Mouse (Mus musculus) heart, embryonic 12.5 days (tissue): ENCODE measurements around the gene Grm3. TPM values are rescaled to one million over a fixed set of nuclear protein-coding genes. Genes with fewer than 3 reads are reported as not detected.

Experiments
- ATAC-seq: fragments of 200-750 bp; cut with Nextera tagmentation; 2 replicates; pipeline ENCODE4 v1.8.0; 2017; ENCODE audit warnings: moderate TSS enrichment, moderate library complexity; ENCODE audit not compliant: insufficient number of reproducible peaks, low FRiP score
- H3K27ac ChIP-seq: fragments of 300-500 bp; sonication (generic); 2 replicates; pipeline ENCODE4 v1.5.1; 2016; ENCODE audit warnings: mild to moderate bottlenecking, moderate library complexity; ENCODE audit not compliant: poor library complexity, severe bottlenecking
- H3K27me3 ChIP-seq: fragments of 300-500 bp; sonication (generic); replicated peaks from 2 replicates; pipeline ENCODE4 v1.6.1; 2016; ENCODE audit warnings: mild to moderate bottlenecking, moderate library complexity
- H3K36me3 ChIP-seq: fragments of 300-500 bp; sonication (generic); 2 replicates; pipeline ENCODE4 v1.6.1; 2016; ENCODE audit warnings: mild to moderate bottlenecking, moderate library complexity
- H3K4me1 ChIP-seq: fragments of 300-500 bp; sonication (generic); replicated peaks from 2 replicates; pipeline ENCODE4 v1.6.1; 2016; ENCODE audit warnings: mild to moderate bottlenecking
- H3K4me2 ChIP-seq: fragments of 300-500 bp; sonication (generic); 2 replicates; pipeline ENCODE4 v1.6.1; 2016; ENCODE audit warnings: mild to moderate bottlenecking, moderate library complexity
- H3K4me3 ChIP-seq: fragments of 300-500 bp; sonication (generic); 2 replicates; pipeline ENCODE4 v1.5.1; 2016; ENCODE audit warnings: mild to moderate bottlenecking
- H3K9ac ChIP-seq: fragments of 300-500 bp; sonication (generic); 2 replicates; pipeline ENCODE4 v1.6.1; 2016; ENCODE audit warnings: mild to moderate bottlenecking, moderate library complexity
- H3K9me3 ChIP-seq: fragments of 300-500 bp; sonication (generic); replicated peaks from 2 replicates; pipeline ENCODE4 v1.6.1; 2016; ENCODE audit warnings: mild to moderate bottlenecking, moderate library complexity
- WGBS: fragments of 180-500 bp; shearing (Covaris S2); methylation state at CpG from one replicate; pipeline ENCODE4 v1.1.7; 2016; 5-methylcytosine and 5-hydroxymethylcytosine counted together
- polyA plus RNA-seq: library from polyadenylated mRNA; unstranded; fragments of >200 nt; fragmentation: Nextera tagmentation; extraction: Ambion mirVana; gene quantifications from 2 replicates; pipeline ENCODE4 v1.2.1, GENCODE M21; 2016

Grm3 gene
- polyA plus RNA-seq, 1 experiment from 2014 or later = 0.33 TPM

DNA sequence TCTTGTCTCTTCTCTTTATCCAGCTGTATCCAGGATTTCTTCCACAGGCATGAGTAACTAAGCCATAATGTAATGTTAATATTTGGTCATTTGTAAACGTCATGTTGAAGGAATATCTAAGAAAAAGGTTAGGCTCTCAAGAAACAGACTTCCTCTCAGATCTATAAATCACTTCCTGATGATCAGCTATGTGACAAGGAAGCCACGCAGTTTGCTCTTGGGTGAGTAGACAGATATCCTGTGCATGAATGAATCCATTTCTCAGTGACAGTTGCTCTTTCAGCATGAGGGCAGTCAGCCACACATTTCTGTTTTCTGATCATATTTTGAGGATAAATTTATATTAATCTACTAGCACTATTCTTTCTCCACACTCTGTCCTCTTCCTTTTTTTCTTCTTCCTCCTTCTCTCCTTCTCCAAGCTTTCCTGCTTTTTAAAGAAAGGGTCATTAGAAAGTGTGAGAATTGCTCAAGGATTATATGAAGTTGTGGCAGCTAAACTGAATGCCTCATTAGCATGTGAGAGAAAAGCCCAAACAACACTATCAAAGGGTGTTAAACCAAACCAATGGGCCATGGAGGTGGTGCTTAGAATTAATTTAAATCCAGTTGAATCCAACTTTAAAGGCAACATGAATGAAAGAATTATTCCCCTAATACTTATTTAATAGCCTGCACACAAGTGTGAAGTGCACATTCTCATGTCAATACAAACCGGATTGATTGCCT, 22.1 kb downstream of the Grm3 start:
- no peak overlapping the region for H3K9ac ChIP-seq
- 19% methylated on average over 3 of the region's 3 CpGs for WGBS
- no peak for ATAC-seq

DNA sequence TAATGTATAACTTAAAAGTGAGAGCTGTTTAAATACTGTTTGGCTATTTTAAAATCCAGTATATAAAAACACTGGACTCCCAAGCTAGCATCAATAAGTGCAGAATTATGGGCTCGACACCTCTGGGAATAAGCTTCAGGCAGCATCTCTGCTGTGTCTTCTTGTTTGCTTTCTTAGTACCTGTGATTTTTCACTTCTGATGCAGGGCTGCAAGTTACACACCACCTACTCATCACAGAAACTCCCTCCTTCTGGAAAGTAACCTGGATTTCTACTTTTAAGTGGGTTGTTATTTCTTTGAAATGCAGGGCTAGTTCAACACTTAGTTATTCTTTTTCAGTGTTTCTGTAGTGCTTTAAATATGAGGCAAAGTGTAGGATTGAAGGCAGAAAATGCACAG, 32.6 kb downstream of the Grm3 start:
- no peak for ATAC-seq
- Histone ChIP-seq H3K4me2 (no peak overlapping the region), H3K9me3 (no peaks in the 10 kb centered on the region), H3K4me1 (no peaks in the 10 kb centered on the region), H3K27ac (no peak overlapping the region), H3K27me3 (no peaks in the 10 kb centered on the region), H3K9ac (no peak overlapping the region), H3K4me3 (no peak overlapping the region), H3K36me3 (no peaks in the 10 kb centered on the region)
- WGBS = 69% methylated on average over 1 of the region's 1 CpGs

More for the DNA sequence above, 22.1 kb downstream of the Grm3 start:
- no peaks in the 10 kb centered on the region for H3K36me3 ChIP-seq
- H3K4me2 ChIP-seq = no peak overlapping the region
- no peak overlapping the region for H3K4me3 ChIP-seq
- H3K4me1 ChIP-seq = no peaks in the 10 kb centered on the region
- H3K9me3 ChIP-seq = no peaks in the 10 kb centered on the region
- no peaks in the 10 kb centered on the region for H3K27me3 ChIP-seq
- H3K27ac ChIP-seq = no peak overlapping the region

DNA sequence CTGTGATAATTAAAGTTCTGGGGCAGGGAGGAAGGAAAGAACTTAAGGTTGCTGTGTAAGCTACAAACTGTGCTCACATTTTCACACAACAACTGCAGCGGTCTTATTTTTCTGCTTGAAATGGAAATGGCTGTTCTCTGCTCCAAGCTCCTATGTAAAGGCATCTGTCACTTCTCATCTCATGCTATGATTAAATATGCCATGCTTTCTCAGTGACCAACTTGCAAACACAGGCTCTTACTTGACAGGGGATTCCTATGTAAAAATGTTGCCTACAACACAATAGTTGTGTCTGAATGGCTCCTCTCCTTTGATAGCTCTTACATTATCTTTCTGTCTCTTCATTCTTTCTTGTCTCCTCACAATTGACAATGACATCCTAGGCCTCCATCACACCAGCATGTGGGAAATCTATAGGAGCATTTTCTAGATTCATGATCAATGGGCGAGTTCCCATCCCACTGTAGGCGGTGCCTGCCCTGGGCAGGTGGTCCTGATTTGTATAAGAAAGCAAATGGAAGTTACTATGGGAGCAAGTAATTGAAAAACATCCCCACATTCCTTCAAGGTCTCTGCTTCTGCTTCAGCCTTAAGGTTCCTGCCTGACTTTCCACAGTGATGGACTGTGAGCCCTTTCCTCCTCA, 34.2 kb downstream of the Grm3 start:
- H3K9ac ChIP-seq = no peak overlapping the region
- H3K4me1 ChIP-seq = no peaks in the 10 kb centered on the region
- H3K4me2 ChIP-seq = no peak overlapping the region
- no peaks in the 10 kb centered on the region for H3K9me3 ChIP-seq
- ATAC-seq = no peak
- no peak overlapping the region for H3K4me3 ChIP-seq
- no peak overlapping the region for H3K27ac ChIP-seq
- 38% methylated on average over 3 of the region's 3 CpGs for WGBS
- H3K36me3 ChIP-seq = no peaks in the 10 kb centered on the region
- no peaks in the 10 kb centered on the region for H3K27me3 ChIP-seq

DNA sequence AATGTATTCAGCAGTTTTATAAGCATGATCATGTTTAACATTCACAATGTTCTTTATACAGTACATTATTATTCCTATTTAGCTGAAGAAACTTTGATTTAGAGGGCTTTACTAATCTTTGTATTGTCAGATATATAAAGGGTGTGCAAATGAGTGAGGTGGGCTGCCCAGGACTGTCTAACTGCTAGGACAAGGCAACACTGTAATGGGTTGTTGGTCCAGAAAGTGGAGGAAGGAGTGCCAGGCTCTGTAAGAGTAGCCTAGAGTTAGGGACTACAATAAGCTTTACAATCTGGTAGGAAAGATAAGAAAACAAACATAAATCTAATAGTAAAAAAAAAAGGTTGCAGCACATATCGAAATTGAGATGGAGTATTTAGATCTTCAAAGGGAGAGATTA, 34.8 kb downstream of the Grm3 start:
- no peaks in the 10 kb centered on the region for H3K9me3 ChIP-seq
- H3K4me1 ChIP-seq = no peaks in the 10 kb centered on the region
- no peak overlapping the region for H3K4me2 ChIP-seq
- 33% methylated on average over 1 of the region's 1 CpGs for WGBS
- ATAC-seq = no peak
- H3K9ac ChIP-seq = no peak overlapping the region
- H3K27me3 ChIP-seq = no peaks in the 10 kb centered on the region
- no peak overlapping the region for H3K27ac ChIP-seq
- no peak overlapping the region for H3K4me3 ChIP-seq
- H3K36me3 ChIP-seq = no peaks in the 10 kb centered on the region

DNA sequence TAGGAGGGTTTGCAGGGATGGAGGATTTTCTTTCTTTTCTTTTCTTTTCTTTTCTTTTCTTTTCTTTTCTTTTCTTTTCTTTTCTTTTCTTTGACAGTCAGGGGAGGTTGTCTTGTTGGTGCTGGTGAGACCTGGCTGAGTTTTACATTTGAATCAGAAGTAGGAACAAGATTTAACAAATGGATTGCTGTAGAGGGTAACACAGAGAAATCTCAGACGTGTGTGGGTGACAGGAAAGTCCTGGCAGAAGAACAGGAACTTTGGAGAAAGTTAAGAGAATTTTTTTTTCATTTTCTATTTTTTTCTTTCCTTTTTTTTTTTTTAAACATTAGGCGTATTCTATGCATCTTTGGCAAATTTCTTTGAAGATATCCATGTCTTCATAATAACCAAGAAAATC, 41.8 kb downstream of the Grm3 start:
- H3K4me1 ChIP-seq = no peaks in the 10 kb centered on the region
- no peak for ATAC-seq
- H3K27me3 ChIP-seq = no peaks in the 10 kb centered on the region
- H3K27ac ChIP-seq = no peak overlapping the region
- 56% methylated on average over 2 of the region's 2 CpGs for WGBS
- H3K36me3 ChIP-seq = no peaks in the 10 kb centered on the region
- H3K9ac ChIP-seq = no peak overlapping the region
- H3K9me3 ChIP-seq = no peaks in the 10 kb centered on the region
- no peak overlapping the region for H3K4me3 ChIP-seq
- H3K4me2 ChIP-seq = no peak overlapping the region

DNA sequence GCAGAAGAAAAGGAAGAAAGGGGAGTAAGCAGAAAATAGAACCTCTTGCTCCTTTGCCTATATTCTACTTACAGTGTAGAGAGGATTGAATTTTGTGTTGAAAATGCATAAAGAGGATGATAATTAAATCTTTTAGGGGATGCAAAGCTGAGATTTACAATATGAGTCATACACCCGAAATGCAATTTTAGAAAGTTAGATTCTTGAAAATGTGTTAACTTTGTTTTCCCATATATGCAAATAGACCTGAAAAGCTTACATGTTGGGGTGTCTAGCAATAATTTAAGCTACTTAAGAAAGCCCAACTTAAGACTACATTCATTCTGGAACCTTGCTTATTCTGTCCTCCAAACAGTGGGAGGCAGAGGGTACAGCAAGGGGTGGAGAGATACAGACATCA, 56.0 kb downstream of the Grm3 start:
- no peaks in the 10 kb centered on the region for H3K36me3 ChIP-seq
- no peak overlapping the region for H3K4me3 ChIP-seq
- no peak for ATAC-seq
- no peaks in the 10 kb centered on the region for H3K4me1 ChIP-seq
- no peaks in the 10 kb centered on the region for H3K27me3 ChIP-seq
- H3K9ac ChIP-seq = no peak overlapping the region
- H3K4me2 ChIP-seq = no peak overlapping the region
- no peaks in the 10 kb centered on the region for H3K9me3 ChIP-seq
- WGBS = 63% methylated on average over 1 of the region's 1 CpGs
- no peak overlapping the region for H3K27ac ChIP-seq

DNA sequence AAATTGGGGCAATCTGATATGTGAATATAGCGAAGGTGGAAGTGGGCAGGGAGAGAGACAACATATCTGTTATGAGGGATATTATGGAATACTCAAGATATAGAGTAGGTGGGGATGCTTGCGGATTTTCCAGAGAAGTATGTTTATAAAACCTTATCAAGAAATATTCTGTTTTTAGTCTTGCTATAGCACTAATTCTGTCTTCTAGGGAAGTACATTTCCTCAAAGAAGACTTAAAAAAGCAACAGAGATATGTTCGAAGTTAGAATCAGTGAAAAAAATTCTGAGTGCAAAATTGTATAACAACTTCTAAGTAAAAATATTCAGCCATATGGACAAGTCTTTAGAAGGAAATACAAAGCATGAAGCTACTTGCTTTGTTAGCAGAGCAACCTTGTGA, 61.6 kb downstream of the Grm3 start:
- Histone ChIP-seq H3K9me3 (no peaks in the 10 kb centered on the region), H3K27me3 (no peaks in the 10 kb centered on the region), H3K4me3 (no peak overlapping the region), H3K9ac (no peak overlapping the region), H3K4me1 (no peaks in the 10 kb centered on the region), H3K36me3 (no peaks in the 10 kb centered on the region), H3K4me2 (no peak overlapping the region), H3K27ac (no peak overlapping the region)
- 75% methylated on average over 3 of the region's 3 CpGs for WGBS
- no peak for ATAC-seq

DNA sequence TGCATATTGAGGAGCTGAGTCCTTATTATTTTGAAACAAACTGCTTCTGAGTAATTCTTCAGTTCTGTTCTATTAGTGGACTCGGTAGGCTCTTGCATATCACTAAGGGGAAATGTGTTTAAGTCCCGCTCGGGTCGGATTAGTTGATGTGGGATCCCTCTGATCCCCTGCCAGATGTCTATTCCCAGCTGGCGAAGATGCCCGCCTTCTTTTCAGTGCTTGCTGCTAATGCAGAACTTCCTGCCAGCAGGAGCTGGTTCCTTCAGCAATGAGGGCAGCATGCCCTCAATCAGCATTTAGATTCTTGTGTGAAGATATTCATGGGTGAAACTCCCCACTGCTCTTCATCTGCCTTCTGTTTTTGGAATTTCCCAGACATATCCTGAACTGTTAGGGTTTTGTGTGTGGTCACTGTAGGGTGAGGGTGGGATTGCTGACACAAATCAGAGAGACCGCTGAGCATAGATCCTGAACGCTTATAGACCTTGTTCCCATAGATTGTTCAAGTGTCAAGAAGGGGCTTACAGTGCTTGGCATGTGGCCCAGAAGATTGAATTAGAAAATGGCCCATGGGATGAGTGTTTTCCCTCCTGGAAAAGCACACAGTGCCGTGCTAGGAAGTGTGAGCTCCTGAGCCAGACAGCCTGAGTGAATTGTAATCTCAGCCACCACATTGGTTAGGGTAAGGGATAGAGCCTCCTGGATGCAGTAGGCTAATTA, 62.9 kb downstream of the Grm3 start:
- no peak overlapping the region for H3K9ac ChIP-seq
- ATAC-seq = no peak
- WGBS = 46% methylated on average over 9 of the region's 9 CpGs

DNA sequence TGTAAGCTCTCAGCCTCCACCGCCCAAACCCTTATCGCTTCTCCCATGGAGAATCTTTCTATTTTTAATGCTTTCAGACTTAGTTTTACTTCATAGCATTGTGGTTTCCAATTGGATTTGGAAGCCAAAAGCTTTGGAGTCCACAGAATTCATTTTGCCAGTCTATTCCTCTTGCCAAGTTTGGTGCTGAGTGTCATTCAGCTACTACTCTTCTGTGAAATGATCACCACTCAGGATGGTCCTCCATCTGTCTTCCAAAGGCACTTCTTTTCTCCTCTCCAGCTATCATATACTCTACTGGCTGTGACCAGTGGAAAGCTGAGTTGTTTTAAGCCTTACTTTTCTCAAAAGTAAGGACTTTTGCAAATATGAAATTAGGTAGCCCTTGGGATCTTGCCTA, 86.4 kb downstream of the Grm3 start:
- H3K4me1 ChIP-seq = no peaks in the 10 kb centered on the region
- no peak overlapping the region for H3K4me3 ChIP-seq
- no peak overlapping the region for H3K27ac ChIP-seq
- H3K9me3 ChIP-seq = no peaks in the 10 kb centered on the region
- 95% methylated on average over 2 of the region's 2 CpGs for WGBS
- no peak overlapping the region for H3K9ac ChIP-seq
- no peaks in the 10 kb centered on the region for H3K27me3 ChIP-seq
- H3K4me2 ChIP-seq = no peak overlapping the region
- H3K36me3 ChIP-seq = no peaks in the 10 kb centered on the region
- no peak for ATAC-seq

More for the DNA sequence above, 62.9 kb downstream of the Grm3 start:
- Histone ChIP-seq H3K36me3 (no peaks in the 10 kb centered on the region), H3K4me2 (no peak overlapping the region), H3K27me3 (no peaks in the 10 kb centered on the region), H3K4me3 (no peak overlapping the region), H3K4me1 (no peaks in the 10 kb centered on the region), H3K9me3 (no peaks in the 10 kb centered on the region), H3K27ac (no peak overlapping the region)

DNA sequence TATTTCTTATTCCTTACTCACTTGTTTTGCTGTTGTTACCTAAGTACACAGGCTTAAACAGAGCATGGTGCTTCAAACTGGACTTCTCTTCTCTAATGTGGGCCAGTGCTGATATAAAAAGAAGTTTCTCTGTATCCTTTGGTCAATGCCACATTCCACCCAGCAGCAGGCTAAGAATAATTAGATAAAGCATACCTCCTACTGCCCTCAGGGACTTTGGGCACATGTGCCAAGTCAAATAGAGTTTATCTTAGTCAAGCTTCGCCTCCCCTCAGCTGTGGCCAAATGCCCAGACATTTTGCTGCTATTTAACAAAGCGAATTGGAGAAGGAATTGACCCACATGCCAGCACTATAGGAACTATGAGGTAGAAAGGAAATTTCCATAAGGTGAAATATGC, 97.8 kb downstream of the Grm3 start:
- no peaks in the 10 kb centered on the region for H3K27me3 ChIP-seq
- WGBS = 42% methylated on average over 2 of the region's 2 CpGs
- H3K36me3 ChIP-seq = no peaks in the 10 kb centered on the region
- H3K4me1 ChIP-seq = 0 out of 2 replicates have a peak, but pooled peaks cover 2% of the 10 kb centered on the region
- no peaks in the 10 kb centered on the region for H3K9me3 ChIP-seq
- ATAC-seq = no peak
- H3K27ac ChIP-seq = no peak overlapping the region
- no peak overlapping the region for H3K4me3 ChIP-seq
- no peak overlapping the region for H3K9ac ChIP-seq
- no peak overlapping the region for H3K4me2 ChIP-seq

DNA sequence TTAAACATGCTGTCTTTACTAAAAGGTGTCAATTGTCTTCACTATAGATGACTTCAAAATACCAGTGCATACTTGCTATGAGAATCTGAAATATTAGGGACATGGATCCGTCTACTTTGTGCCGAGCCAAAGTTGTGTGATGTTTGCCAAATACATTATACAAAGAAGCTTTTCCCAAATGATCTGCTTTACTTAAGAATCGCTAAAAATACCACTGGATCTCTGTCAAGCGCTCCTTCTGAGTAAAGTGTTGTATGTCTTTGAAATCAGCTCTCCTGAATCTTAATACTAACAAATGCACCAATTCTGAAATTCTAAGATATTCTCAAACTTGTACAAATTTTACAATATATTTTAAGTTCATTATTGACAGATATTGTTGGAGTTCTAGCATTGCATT, 100.6 kb downstream of the Grm3 start:
- no peak for ATAC-seq
- WGBS = 71% methylated on average over 4 of the region's 4 CpGs

More for the DNA sequence above, 100.6 kb downstream of the Grm3 start:
- H3K4me2 ChIP-seq = no peak overlapping the region
- H3K4me1 ChIP-seq = 0 out of 2 replicates have a peak, but pooled peaks cover 2% of the 10 kb centered on the region
- no peak overlapping the region for H3K4me3 ChIP-seq
- H3K36me3 ChIP-seq = no peaks in the 10 kb centered on the region
- H3K9me3 ChIP-seq = no peaks in the 10 kb centered on the region
- H3K27me3 ChIP-seq = no peaks in the 10 kb centered on the region
- H3K9ac ChIP-seq = no peak overlapping the region
- no peak overlapping the region for H3K27ac ChIP-seq
